Mouse (Mus musculus) intestine, embryonic 16.5 days (tissue): ENCODE results near the gene Ranbp1. TPM values are rescaled to one million over a fixed set of nuclear protein-coding genes. Genes with fewer than 3 reads are reported as not detected.
A peak's percentile ranks its signal among the peaks of the same experiment; 100 is the strongest.

ENCODE experiments used
- ATAC-seq: fragments of 200-750 bp; cut with Nextera tagmentation; 2 replicates; pipeline ENCODE4 v1.8.0; 2017; ENCODE audit warnings: moderate TSS enrichment, moderate library complexity
- H3K27ac ChIP-seq: fragments of 300-500 bp; sonication (generic); 2 replicates; pipeline ENCODE4 v1.5.1; 2014; ENCODE audit warnings: mild to moderate bottlenecking, low read length
- H3K27me3 ChIP-seq: fragments of 300-500 bp; sonication (generic); replicated peaks from 2 replicates; pipeline ENCODE4 v1.6.1; 2014; ENCODE audit warnings: low read length, control low read depth, mixed read lengths; ENCODE audit not compliant: control insufficient read depth, insufficient read depth
- H3K36me3 ChIP-seq: fragments of 300-500 bp; sonication (generic); 2 replicates; pipeline ENCODE4 v1.6.1; 2014; ENCODE audit warnings: low read length, control low read depth; ENCODE audit not compliant: control insufficient read depth, insufficient read depth
- H3K4me1 ChIP-seq: fragments of 300-500 bp; sonication (generic); 2 replicates; pipeline ENCODE4 v1.6.1; 2014; ENCODE audit warnings: low read length, control low read depth, mixed read lengths; ENCODE audit not compliant: control insufficient read depth, insufficient read depth
- H3K4me2 ChIP-seq: fragments of 300-500 bp; sonication (generic); 2 replicates; pipeline ENCODE4 v1.6.1; 2014; ENCODE audit warnings: low read depth, low read length, control low read depth
- H3K4me3 ChIP-seq: fragments of 300-500 bp; sonication (generic); 2 replicates; pipeline ENCODE4 v1.5.1; 2014; ENCODE audit warnings: mild to moderate bottlenecking, low read length
- H3K9ac ChIP-seq: fragments of 300-500 bp; sonication (generic); 2 replicates; pipeline ENCODE4 v1.6.1; 2014; ENCODE audit warnings: low read depth, low read length
- H3K9me3 ChIP-seq: fragments of 300-500 bp; sonication (generic); 2 replicates; pipeline ENCODE4 v1.6.1; 2016; ENCODE audit warnings: low read length, control low read depth; ENCODE audit not compliant: control insufficient read depth
- WGBS: fragments of 180-500 bp; shearing (Covaris S2); extraction: QIAGEN DNeasy Blood & Tissue Kit; methylation state at CpG from one replicate; pipeline ENCODE4 v1.1.7; 2014; 5-methylcytosine and 5-hydroxymethylcytosine counted together
- polyA plus RNA-seq: library from polyadenylated mRNA; unstranded; fragments of >200 nt; fragmentation: Nextera tagmentation; extraction: Ambion mirVana; gene quantifications from 2 replicates; pipeline ENCODE4 v1.2.1, GENCODE M21; 2015

The Ranbp1 gene
- polyA plus RNA-seq, 1 experiment from 2014 or later = 484 TPM

DNA sequence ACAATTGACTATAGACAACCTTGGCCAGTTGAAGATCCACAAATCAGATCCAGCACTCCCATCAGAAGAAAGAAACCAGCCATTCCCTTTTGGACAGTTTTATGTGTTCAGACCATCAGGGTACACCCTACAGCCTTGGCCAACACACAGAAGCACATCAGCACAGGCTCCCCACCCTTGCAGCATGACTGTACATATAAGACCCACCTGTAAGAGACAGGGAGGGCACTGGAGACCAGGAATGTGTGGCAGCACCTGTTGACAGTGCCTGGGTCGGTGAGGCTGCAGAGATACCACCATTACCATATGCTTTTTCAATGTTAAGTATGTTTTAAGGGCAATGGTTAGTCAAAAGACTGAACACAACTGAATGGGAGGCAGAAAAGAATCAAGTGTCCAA, 5.3 kb upstream of the Ranbp1 start:
- Histone ChIP-seq H3K36me3 (peaks cover 24% of the 10 kb centered on the region), H3K4me1 (peaks cover 24% of the 10 kb centered on the region), H3K9me3 (no peaks in the 10 kb centered on the region), H3K9ac (no peak overlapping the region), H3K27ac (no peak overlapping the region), H3K27me3 (no peaks in the 10 kb centered on the region), H3K4me3 (no peak overlapping the region), H3K4me2 (no peak overlapping the region)
- ATAC-seq = no peak
- 77% methylated on average over 1 of the region's 1 CpGs for WGBS

DNA sequence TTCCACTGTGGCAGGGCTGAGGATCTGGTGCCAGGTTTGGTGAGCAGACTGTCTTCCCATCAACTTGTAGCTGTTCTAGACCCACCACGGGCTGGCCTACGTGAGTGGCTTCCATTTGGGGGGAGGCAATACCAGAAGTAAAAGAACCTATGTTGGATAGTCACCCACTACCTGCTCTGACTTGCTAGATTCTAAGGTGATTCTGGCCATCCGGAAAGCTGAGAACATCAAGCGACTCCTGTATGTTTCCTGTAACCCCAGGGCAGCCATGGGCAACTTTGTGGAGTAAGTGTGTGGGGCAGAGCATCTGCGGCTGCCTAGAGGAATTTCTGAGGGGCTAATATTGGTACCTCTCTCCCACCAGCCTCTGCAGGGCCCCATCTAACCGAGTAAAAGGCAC, 4.2 kb upstream of the Ranbp1 start:
- H3K4me3 ChIP-seq = no peak overlapping the region
- peaks cover 24% of the 10 kb centered on the region for H3K36me3 ChIP-seq
- H3K9me3 ChIP-seq = no peaks in the 10 kb centered on the region
- peaks cover 24% of the 10 kb centered on the region for H3K4me1 ChIP-seq
- WGBS = 77% methylated on average over 6 of the region's 6 CpGs
- no peaks in the 10 kb centered on the region for H3K27me3 ChIP-seq
- ATAC-seq = no peak
- no peak overlapping the region for H3K9ac ChIP-seq
- no peak overlapping the region for H3K27ac ChIP-seq
- no peak overlapping the region for H3K4me2 ChIP-seq

DNA sequence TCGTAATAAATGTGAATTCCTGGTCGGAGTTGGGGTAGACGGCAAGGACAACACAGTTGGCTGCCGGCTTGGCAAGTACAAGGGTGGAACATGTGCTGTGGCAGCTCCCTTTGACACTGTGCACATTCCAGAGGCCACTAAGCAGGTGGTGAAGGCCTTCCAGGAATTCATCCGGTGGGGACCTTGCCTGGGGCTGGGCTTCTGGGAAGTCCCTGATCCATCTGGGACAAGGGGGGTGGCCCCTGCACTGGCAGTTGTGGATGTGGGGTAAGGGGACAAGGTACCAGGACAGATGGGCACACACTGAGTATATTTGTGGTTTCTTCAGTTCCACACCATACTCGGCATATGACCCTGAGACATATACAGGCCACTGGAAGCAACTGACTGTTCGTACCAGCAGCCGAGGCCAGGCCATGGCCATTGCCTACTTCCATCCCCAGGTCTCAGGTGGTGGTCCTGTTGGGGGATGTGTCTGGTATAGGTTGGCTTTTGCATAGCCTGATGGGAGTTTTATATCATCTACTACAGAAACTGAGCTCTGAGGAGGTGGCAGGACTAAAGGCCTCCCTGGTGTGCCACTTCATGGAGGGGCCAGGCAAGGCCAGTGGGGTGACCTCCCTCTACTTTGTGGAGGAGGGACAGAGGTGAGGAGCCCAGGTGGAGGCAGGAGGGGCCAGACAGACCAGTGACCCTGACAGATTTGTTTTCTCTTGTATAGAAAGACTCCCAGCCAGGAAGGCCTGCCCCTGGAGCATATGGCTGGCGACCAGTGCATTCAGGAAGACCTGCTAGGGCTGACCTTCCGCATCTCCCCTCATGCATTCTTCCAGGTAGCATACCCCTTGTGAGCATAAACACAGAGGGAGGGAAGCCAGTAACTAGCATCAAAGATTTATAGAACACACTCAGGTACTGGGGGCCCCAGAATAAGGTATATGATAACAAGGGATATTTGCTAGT, 2.6 kb upstream of the Ranbp1 start:
- no peak for ATAC-seq
- H3K4me2 ChIP-seq = peak overlapping the region; percentile 95; the same call in 1 of the 2 replicates
- peaks cover 34% of the 10 kb centered on the region for H3K4me1 ChIP-seq
- no peak overlapping the region for H3K9ac ChIP-seq
- H3K36me3 ChIP-seq = peaks cover 24% of the 10 kb centered on the region
- no peaks in the 10 kb centered on the region for H3K9me3 ChIP-seq
- 59% methylated on average over 10 of the region's 10 CpGs for WGBS
- peak overlapping the region; percentile 95 for H3K4me3 ChIP-seq
- H3K27ac ChIP-seq = 0 out of 2 replicates have a peak overlapping the region, but pooled peaks have one; percentile 2
- H3K27me3 ChIP-seq = no peaks in the 10 kb centered on the region

DNA sequence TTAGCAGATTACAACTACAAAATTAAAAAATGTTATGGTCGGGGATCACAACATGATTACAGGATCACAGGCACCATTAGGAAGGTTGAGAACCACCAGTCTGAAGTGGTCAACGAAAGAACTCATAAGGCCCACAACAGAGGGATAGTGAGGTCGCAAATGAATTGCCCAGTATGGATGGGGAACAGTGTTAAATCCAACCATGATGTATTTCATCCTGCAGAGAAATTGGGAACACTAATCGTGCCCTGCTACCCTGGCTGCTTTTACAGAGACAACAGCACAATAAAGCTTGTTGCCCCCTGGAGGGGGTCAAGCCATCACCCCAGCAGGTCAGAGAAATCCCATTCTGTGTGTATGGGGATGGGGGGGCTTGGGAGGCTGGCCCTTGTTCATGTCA, 1.7 kb upstream of the Ranbp1 start:
- Histone ChIP-seq H3K4me1 (peaks cover 34% of the 10 kb centered on the region), H3K36me3 (peaks cover 27% of the 10 kb centered on the region), H3K27me3 (no peaks in the 10 kb centered on the region), H3K9me3 (no peaks in the 10 kb centered on the region), H3K4me2 (peak overlapping the region; percentile 95), H3K4me3 (peak overlapping the region; percentile 95), H3K9ac (peak overlapping the region; percentile 88), H3K27ac (peak overlapping the region; percentile 8; the same call in 1 of the 2 replicates)
- WGBS = 63% methylated on average over 4 of the region's 4 CpGs
- ATAC-seq = no peak

DNA sequence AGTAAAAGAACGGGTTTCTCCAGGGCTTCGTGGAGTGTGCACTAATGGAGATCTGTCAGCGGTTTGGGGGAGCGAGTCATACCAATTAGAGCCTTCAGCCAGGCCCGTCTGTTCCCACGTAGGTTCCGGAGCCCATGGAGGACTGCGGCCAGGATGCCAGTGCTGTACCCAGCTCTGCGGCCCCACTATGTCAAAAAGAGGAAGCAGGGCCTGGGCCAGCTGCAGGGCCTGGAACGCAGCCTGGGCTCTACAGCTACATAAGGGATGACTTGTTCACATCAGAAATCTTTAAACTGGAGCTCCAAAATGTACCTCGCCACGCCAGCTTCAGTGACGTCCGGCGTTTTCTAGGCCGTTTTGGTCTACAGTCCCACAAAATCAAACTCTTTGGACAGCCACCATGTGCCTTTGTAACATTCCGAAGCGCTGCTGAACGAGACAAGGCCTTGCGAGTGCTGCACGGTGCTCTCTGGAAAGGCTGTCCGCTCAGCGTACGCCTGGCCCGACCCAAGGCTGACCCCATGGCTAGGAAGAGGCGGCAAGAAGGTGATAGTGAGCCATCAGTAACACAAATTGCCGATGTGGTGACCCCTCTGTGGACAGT, 934 bp upstream of the Ranbp1 start:
- peak overlapping the region; percentile 88 for H3K9ac ChIP-seq
- H3K36me3 ChIP-seq = peaks cover 33% of the 10 kb centered on the region
- peak overlapping the region; percentile 92 for H3K27ac ChIP-seq
- 2% methylated on average over 27 of the region's 27 CpGs for WGBS
- ATAC-seq = peak; percentile 20; the same call in 1 of the 2 replicates
- H3K9me3 ChIP-seq = no peaks in the 10 kb centered on the region
- H3K4me2 ChIP-seq = peak overlapping the region; percentile 95
- H3K4me3 ChIP-seq = peak overlapping the region; percentile 95
- peaks cover 34% of the 10 kb centered on the region for H3K4me1 ChIP-seq
- no peaks in the 10 kb centered on the region for H3K27me3 ChIP-seq

DNA sequence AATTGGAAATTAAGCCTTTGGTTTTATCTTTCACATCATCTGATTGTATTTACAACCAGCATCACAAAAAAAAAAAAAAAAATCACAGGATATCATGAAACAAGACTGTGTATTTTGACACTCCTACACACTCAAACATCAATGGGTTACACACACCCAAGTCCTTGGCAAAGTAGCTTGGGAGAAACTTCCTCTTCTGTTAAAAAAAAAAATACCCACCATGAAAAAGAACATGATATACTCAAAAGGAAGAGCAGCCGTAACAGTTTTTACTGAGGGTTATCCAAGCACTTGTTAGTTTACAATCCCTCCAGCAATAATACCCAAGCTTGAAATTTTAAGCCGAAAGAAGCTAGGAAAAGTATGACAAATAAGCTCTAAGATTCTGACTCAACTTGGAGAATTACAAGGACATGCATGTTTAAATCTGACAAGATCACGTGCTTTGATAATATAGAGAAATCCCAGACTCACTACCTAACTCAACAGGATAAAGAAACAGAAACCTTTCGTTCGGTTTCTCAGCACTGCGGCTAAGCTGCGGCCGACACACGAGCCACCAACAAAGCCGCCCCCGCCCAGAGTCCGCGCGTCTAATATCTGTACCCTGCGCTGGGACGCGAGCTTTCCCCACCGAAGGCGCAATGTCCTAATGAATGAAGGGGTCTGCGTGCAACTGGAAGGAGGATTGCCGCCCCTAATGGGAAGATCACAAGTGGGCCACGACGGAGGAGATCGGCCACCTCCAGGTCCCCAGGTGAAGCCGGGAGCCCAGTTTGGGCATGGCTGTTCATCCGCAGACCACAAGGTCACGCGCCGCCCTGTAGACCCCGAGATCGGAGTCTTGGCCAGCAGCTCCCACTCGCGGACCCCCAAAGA, 772 bp downstream of the Ranbp1 start:
- peak; percentile 4; the same call in 1 of the 2 replicates for ATAC-seq
- peak overlapping the region; percentile 59 for H3K4me2 ChIP-seq
- H3K9ac ChIP-seq = peak overlapping the region; percentile 94
- WGBS = under 1% methylated on average over 33 of the region's 33 CpGs
- H3K9me3 ChIP-seq = no peaks in the 10 kb centered on the region
- peak overlapping the region; percentile 95 for H3K4me3 ChIP-seq
- peak overlapping the region; percentile 86 for H3K27ac ChIP-seq
- peaks cover 36% of the 10 kb centered on the region for H3K36me3 ChIP-seq
- H3K27me3 ChIP-seq = no peaks in the 10 kb centered on the region
- peaks cover 34% of the 10 kb centered on the region for H3K4me1 ChIP-seq

DNA sequence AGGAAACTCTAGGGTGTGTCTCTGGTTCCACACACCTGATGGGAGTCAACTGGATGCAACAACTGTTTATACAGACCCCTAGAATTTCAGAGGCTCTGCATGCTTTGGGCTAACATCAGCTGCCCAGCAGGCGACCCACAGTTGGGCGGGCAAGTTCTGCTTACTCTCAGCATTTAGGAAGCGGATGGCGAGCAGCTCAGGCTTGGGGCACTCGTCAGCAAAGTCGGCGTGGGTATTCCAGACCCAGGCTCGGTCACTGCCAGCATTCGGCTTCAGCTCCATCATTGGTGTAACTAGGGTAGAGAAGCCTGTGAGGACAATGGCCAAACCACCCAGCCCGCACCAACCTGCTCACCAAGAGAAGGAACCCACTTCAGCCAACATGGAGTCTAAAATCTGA, 7.0 kb downstream of the Ranbp1 start:
- ATAC-seq = no peak
- peaks cover 38% of the 10 kb centered on the region for H3K36me3 ChIP-seq
- no peaks in the 10 kb centered on the region for H3K9me3 ChIP-seq
- H3K9ac ChIP-seq = no peak overlapping the region
- 89% methylated on average over 10 of the region's 10 CpGs for WGBS
- no peaks in the 10 kb centered on the region for H3K27me3 ChIP-seq
- peaks cover 1% of the 10 kb centered on the region for H3K4me1 ChIP-seq
- no peak overlapping the region for H3K27ac ChIP-seq
- no peak overlapping the region for H3K4me3 ChIP-seq
- H3K4me2 ChIP-seq = no peak overlapping the region

DNA sequence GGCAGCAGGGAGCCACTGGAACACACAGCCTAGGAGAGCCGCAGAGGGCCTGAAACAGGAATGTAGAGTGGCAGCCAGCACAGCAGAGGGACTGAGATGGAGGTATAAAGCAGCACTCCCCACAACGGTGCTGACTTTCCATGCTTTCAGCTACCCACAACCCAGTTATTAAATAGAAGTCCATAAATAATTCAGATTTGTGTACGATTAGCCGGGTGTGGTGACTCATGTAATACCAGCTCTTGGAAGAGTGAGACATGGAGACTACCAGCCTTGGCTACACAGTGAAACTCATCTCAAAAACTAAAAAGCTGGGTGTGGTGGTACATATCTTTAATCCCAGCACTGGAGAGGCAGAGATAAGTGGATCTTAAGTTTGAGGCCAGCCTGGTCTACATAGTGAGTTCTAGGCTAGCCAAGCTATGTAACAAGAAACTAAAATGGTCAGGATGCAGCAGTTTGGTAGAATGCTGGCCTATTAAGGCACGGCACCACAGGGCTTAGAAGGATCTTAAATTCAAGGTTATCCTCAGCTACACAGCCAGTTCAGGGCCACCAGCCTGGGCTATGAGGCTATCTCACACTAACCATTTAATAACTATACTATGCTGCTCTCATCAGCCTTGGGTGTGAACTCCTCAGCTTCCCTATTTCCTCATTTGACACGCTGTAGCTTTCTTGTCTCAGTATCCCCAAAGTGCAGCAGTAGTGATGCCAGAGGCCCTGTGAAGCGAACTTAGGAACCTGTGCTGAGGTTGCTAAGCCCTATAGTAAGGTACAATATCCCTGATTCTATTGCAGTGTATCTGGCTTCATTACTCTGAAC, 11.6 kb downstream of the Ranbp1 start:
- no peaks in the 10 kb centered on the region for H3K27me3 ChIP-seq
- H3K27ac ChIP-seq = no peak overlapping the region
- 70% methylated on average over 7 of the region's 7 CpGs for WGBS
- peaks cover 21% of the 10 kb centered on the region for H3K4me1 ChIP-seq
- no peaks in the 10 kb centered on the region for H3K9me3 ChIP-seq
- no peak overlapping the region for H3K4me3 ChIP-seq
- peak overlapping the region; percentile 84 for H3K9ac ChIP-seq
- H3K36me3 ChIP-seq = peaks cover 16% of the 10 kb centered on the region
- ATAC-seq = no peak
- H3K4me2 ChIP-seq = no peak overlapping the region
